Mouse (Mus musculus) fibroblast of lung, adult 2 months (primary cell): ENCODE measurements around the gene Gm48551.

Source experiments
- DNase-seq: peaks from one replicate; pipeline ENCODE4 v3.0.0-alpha.2; 2011; ENCODE audit warnings: low read depth

Gene Gm48551

DNA sequence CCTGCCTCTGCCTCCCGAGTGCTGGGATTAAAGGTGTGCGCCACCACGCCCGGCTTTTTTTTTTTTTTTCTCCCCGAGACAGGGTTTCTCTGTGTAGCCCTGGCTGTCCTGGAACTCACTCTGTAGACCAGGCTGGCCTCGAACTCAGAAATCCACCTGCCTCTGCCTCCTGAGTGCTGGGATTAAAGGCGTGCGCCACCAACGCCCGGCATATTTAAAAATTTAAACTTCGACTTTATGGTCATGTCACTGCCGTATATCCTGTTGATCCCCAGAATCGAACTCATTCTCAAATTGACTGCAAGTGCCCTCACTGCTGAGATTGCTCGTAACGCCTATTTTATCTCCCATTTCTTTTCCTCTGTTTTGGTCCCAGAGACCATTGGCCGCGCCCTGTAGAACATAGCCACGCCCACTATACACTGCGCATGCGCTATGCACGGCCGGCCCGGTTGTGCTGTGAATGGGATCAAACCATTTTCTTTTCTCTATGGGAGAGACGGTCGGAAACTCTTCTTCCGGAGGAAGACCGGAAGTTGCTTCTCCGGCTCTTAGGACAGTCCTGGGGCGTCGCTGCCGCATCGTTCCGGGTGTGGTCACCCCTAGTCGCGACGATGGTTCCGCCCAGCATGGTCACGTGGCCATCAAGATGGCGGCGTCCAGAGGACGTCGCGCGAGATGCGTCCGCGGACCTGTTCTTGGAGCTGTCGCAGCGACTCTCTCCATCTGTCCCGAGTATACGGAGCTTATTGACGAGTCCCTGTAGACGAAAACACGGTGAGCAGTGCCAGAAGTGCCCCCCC lies at the start of gene Gm48551, which contains the start of gene Dohh:
Gm48551 (plus strand) TSS at position 665 of the 803 bp plus-strand sequence.
Dohh (plus strand) TSS at position 627 of the 803 bp plus-strand sequence.
- DNase-seq = peak; percentile 96

- DNase-seq = no peak
Measured at GRCm38 (mm10) chr10:81335393-81336340, 48.6 kb upstream of the Gm48551 start.

DNA sequence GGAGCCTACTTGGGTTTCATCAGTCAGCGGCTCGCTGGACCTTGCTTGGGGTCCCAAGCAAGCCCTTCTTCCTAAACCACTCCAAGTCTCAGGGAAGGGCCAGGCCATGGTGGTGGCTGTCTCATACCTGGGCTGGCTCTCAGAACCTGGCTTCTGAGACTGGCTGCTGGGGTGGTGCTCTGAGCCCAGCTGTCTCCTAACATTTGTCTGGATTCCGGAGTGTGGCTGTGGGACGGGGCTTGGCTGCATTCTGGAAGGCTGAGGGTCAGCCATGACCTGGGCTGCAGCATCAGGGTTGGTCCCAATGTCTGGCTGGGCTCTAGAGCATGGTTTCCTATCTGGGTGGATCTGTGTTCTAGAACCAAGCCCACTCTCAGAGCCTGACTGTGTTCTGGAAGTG lies 47.7 kb upstream of the Gm48551 start:
- DNase-seq = no peak

- no peak for DNase-seq
Measured at GRCm38 (mm10) chr10:81340551-81341332, 43.5 kb upstream of the Gm48551 start.

DNA sequence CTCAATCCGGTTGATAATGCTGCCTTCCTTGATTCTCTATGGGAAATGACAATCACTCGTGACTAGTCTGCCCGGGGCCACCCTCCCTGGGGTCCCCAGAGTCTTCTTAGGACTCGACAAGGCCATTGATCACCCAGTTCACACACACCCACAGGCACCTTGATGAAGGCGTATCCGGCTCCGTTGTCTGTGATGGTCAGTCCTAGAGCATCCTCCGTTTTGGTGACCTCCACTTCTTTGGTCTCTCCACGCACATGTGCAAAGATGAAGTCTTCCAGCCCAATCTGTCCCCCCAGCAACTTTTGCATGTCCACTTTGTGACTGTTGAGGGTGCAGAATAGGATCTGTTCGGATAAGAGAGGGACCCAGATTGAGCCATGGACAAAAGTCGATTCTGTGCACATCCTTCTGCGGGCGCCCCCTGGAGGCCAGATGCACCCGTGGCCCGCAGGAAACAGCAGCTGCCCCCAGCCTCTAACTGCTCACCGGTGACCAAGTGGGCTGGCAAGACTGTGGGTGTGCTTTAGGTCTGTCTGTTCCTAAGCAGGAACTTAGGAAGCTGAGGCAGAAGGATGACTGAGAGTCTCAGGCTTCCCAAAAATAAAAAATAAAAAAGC lies 42.8 kb upstream of the Gm48551 start:
- DNase-seq = no peak

GRCm38 (mm10) chr10:81342686-81343505 lies 41.4 kb upstream of the Gm48551 start, which contains the start of gene Gipc3:
Gipc3 (minus strand) TSS chr10:81343266.
- no peak for DNase-seq

- DNase-seq = no peak
Measured at GRCm38 (mm10) chr10:81344421-81345161, 39.7 kb upstream of the Gm48551 start.

DNA sequence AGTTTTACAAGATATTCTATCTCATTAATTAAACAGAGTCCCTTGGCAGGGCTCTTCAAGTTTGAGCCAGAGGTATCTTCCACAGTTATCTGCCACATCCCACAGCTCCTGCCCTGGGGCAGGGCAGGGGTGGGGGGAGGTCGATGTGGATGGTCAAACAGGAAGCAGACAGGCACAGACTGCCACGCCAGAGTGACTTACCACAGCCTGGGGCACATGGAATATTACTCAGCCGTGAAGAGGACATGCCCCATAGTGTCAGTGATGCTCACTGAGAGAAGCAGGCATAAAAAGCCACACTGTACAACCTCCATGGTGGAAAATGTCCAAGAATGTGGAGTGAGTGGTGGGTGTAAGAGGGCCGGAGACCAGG lies 39.1 kb upstream of the Gm48551 start:
- no peak for DNase-seq

DNA sequence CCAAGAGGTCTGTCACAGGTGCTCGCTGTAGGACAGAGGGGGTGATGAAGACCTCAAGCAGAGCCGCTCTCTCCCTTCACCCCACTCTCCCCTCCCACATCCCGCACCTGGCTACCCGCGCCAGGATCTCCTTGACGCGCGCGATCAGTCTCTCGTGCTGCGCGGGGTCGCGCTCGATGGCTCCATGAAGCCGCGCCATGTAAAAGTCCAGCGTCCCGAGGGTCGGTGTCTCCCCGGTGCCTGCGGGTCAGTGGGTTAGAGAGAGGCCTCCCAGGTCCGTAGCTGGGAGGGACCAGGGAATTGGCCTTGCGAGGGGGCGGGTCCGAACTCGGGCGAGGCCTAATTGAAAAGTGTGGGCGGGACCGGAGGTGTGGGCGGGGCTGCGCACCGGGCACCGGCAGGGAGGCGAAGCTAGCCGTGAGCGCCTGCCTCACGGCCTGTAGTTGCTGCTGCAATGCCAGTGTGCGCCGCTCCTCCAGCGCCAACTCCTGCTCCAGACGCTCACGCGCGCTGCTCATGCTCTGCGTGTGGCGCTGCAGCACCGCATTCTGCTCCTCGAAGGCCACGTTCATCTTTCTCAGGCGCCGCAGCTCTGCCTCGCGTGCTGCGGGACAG lies 37.7 kb upstream of the Gm48551 start:
- DNase-seq = no peak

- no peak for DNase-seq
Measured at GRCm38 (mm10) chr10:81349146-81349545, 35.1 kb upstream of the Gm48551 start.

DNA sequence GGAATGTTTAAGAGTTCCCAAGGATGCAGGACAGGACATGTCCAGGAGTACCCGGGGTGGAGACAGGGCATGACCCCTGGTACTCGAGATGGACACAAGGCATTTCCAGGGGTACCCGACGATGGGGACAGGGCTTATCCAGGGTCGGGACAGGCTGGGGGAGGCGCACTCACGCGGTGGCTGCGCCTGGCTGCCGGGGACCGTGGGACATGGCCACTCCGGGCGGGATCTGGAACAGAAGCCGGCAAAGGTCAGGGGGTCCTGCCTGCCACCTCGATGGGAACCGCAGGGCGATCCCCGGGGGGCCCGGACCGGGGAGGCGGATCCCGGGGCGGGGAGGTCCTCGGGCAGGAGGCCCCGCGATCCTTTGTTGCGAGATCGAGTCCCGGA lies 34.3 kb upstream of the Gm48551 start:
- DNase-seq = no peak

GRCm38 (mm10) chr10:81350351-81351063 lies 33.8 kb upstream of the Gm48551 start, which contains the start of gene Hmg20b:
Hmg20b (minus strand) TSS chr10:81350480.
- DNase-seq = peak; percentile 98

- no peak for DNase-seq
Measured at GRCm38 (mm10) chr10:81351678-81352291, 32.5 kb upstream of the Gm48551 start.

DNA sequence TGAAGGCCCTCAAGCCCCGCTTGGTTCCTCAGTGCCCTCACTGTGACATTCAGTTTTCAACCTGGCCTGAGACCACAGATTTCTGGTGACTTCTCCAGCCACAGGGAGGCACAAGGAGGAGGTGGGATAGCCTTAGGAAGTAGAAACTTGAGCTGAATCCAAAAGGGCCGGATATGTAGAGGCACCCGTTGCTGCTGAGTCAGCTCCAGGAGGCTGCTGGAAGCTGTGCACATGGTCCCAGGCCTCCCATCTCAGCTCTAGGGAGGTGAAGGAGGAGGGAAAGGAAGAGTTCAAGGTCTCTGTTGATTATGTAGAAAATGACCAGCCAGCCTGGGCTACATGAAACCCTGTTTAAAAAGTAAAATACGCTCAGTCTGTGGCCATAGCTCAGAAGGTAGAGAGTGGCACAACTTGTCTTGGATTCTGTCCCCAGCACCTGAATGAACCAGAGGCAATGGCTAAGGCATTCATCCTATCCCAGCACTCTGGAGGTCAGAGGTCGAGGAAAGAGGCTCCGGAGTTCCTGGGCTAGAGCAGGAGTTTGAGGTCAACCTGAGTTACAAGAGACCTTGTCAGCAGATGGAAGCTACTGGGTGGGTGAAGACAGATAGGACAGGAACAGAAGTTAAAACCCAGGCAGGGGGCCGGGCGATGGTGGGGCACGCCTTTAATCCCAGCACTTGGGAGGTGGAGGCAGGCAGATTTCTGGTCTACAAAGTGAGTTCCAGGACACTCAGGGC lies 29.4 kb upstream of the Gm48551 start:
- DNase-seq = no peak

GRCm38 (mm10) chr10:81355533-81355932 lies 28.7 kb upstream of the Gm48551 start:
- no peak for DNase-seq

DNA sequence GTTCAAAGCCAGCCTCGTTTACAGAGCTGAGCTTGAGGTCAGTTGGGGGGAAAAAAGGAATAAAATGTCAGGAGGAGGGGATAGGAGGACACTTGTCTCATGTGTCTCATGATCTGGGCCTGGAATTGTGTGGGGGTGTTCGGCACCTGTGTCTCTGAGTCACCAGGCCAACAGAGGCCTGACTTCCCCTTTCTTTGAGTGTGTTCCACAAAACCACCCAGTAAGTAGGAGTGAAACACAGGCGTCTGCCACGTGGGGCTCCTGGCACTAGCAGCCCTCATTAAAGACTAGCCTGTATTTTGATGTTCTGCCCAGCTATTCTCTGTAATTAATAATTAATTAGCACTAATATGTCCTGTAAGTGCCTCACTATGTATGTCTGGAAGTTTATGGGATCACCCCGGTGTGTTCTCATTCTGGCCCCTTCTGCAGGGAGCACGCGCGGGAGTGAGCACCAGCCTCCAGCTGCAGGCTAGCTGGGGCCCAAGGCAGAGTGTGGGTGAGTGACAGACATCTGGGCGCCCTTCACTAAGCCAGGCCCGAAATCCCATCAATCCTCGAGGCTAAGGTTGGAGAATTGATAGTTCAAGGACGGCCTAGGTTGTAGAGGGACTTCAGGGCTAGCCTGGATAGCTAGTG lies 27.8 kb upstream of the Gm48551 start:
- DNase-seq = no peak
